Mouse (Mus musculus) embryonic fibroblast, embryonic 13.5 days (primary cell): ENCODE results near the gene Slc19a1.

ENCODE experiments used
- CTCF ChIP-seq: IDR thresholded peaks from 2 replicates; pipeline ENCODE4 v1.5.1; 2011; ENCODE audit warnings: mild to moderate bottlenecking, control low read depth, low read length, moderate library complexity, borderline replicate concordance; ENCODE audit not compliant: insufficient read depth
- POLR2A ChIP-seq: IDR thresholded peaks from 2 replicates; pipeline ENCODE4 v1.6.1; 2011; ENCODE audit warnings: low read depth, mild to moderate bottlenecking, control low read depth, low read length, moderate library complexity

GRCm38 (mm10) chr10:77098619-77099018 lies 66.6 kb downstream of the Slc19a1 start:
- no peak for TF ChIP-seq POLR2A
- TF ChIP-seq CTCF: no peak
